Mouse (Mus musculus) lung, embryonic 15.5 days (tissue): ENCODE data around the gene Gm20509. TPM values are rescaled to one million over a fixed set of nuclear protein-coding genes. Genes with fewer than 3 reads are reported as not detected.
"Not testable (repeated sequence)": the region's sequence is repeated elsewhere in the genome, so short reads cannot be mapped to it uniquely, and the experiment has no call there.

Experiments used
- ATAC-seq: fragments of 200-750 bp; cut with Nextera tagmentation; 2 replicates; pipeline ENCODE4 v1.8.0; 2017; ENCODE audit warnings: moderate number of reproducible peaks, borderline replicate concordance; ENCODE audit not compliant: low FRiP score, low TSS enrichment; ENCODE audit errors: extremely low read depth
- H3K27ac ChIP-seq: fragments of 300-500 bp; sonication (generic); 2 replicates; pipeline ENCODE4 v1.5.1; 2015; ENCODE audit warnings: moderate library complexity, mild to moderate bottlenecking, inconsistent platforms
- H3K27me3 ChIP-seq: fragments of 300-500 bp; sonication (generic); 2 replicates; pipeline ENCODE4 v1.6.1; 2015; ENCODE audit warnings: inconsistent platforms
- H3K36me3 ChIP-seq: fragments of 300-500 bp; sonication (generic); 2 replicates; pipeline ENCODE4 v1.6.1; 2015; ENCODE audit warnings: inconsistent platforms
- H3K4me1 ChIP-seq: fragments of 300-500 bp; sonication (generic); 2 replicates; pipeline ENCODE4 v1.6.1; 2015; ENCODE audit warnings: inconsistent platforms
- H3K4me2 ChIP-seq: fragments of 300-500 bp; sonication (generic); 2 replicates; pipeline ENCODE4 v1.6.1; 2015; ENCODE audit warnings: inconsistent platforms, mild to moderate bottlenecking, moderate library complexity
- H3K4me3 ChIP-seq: fragments of 300-500 bp; sonication (generic); 2 replicates; pipeline ENCODE4 v1.5.1; 2015; ENCODE audit warnings: mild to moderate bottlenecking, inconsistent platforms
- H3K9ac ChIP-seq: fragments of 300-500 bp; sonication (generic); 2 replicates; pipeline ENCODE4 v1.6.1; 2015; ENCODE audit warnings: inconsistent platforms
- H3K9me3 ChIP-seq: fragments of 300-500 bp; sonication (generic); 2 replicates; pipeline ENCODE4 v1.6.1; 2016; ENCODE audit warnings: inconsistent platforms
- WGBS: fragments of 180-500 bp; shearing (Covaris S2); methylation state at CpG from one replicate; pipeline ENCODE4 v1.1.7; 2015; 5-methylcytosine and 5-hydroxymethylcytosine counted together
- polyA plus RNA-seq: library from polyadenylated mRNA; unstranded; fragments of >200 nt; fragmentation: Nextera tagmentation; extraction: Ambion mirVana; gene quantifications from 2 replicates; pipeline ENCODE4 v1.2.1, GENCODE M21; 2015

Gm20509 gene
- not detected in 2 replicates for polyA plus RNA-seq

- H3K9ac ChIP-seq = peak within 1 kb of the TSS; percentile 48
- peak within 1 kb of the TSS; percentile 93 for H3K4me2 ChIP-seq
- H3K27me3 ChIP-seq = peaks cover 19% of the 10 kb centered on the region
- H3K36me3 ChIP-seq = no peaks in the 10 kb centered on the region
- peak within 1 kb of the TSS; percentile 47 for H3K4me3 ChIP-seq
- no peak for ATAC-seq
- H3K4me1 ChIP-seq = peaks cover 8% of the 10 kb centered on the region
- 84% methylated on average over 4 of the region's 4 CpGs for WGBS
- no peaks in the 10 kb centered on the region for H3K9me3 ChIP-seq
- H3K27ac ChIP-seq = no peak within 1 kb of the TSS
These were observed at the start of gene Gm20509 for GRCm38 (mm10) chr9:73102181-73102580. TSS of gene Gm20509 (plus strand) at chr9:73102470.

DNA sequence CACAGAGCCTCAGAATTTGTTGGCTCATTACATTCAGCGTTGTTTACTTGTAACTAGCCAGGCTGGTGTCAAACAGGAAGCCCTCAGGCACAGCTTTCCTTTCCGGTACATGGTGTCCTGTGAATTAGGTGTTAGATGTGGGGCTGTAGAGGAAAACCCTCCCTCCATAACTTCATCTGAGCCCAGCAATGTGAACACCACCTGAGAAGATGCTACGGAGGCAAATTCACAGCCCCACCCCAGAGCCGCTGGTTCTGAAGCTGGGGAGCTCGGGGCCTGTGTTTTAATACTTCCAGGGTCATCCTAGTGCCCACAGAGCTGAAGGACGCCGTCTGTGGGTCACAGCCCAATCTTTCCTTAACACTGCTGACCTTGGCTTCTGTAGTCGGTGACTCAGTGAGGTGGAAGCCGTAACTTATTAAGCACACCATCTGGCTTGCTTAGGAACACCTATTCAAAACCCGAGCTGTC lies 46.8 kb upstream of the Gm20509 start:
- H3K36me3 ChIP-seq = no peaks in the 10 kb centered on the region
- H3K27me3 ChIP-seq = no peaks in the 10 kb centered on the region
- H3K4me1 ChIP-seq = peaks cover 6% of the 10 kb centered on the region; the same call in 1 of the 2 replicates
- no peaks in the 10 kb centered on the region for H3K9me3 ChIP-seq
- ATAC-seq = no peak
- no peak overlapping the region for H3K4me2 ChIP-seq
- H3K4me3 ChIP-seq = no peak overlapping the region
- 44% methylated on average over 10 of the region's 10 CpGs for WGBS
- H3K27ac ChIP-seq = no peak overlapping the region
- no peak overlapping the region for H3K9ac ChIP-seq

- Histone ChIP-seq H3K9me3 (no peaks in the 10 kb centered on the region), H3K4me2 (no peak overlapping the region), H3K4me3 (no peak overlapping the region), H3K36me3 (no peaks in the 10 kb centered on the region), H3K9ac (no peak overlapping the region), H3K27me3 (no peaks in the 10 kb centered on the region), H3K4me1 (peaks cover 5% of the 10 kb centered on the region; the same call in 1 of the 2 replicates), H3K27ac (no peak overlapping the region)
- ATAC-seq = no peak
- 84% methylated on average over 4 of the region's 4 CpGs for WGBS
These were observed 43.0 kb upstream of the Gm20509 start for GRCm38 (mm10) chr9:73059224-73059623.

DNA sequence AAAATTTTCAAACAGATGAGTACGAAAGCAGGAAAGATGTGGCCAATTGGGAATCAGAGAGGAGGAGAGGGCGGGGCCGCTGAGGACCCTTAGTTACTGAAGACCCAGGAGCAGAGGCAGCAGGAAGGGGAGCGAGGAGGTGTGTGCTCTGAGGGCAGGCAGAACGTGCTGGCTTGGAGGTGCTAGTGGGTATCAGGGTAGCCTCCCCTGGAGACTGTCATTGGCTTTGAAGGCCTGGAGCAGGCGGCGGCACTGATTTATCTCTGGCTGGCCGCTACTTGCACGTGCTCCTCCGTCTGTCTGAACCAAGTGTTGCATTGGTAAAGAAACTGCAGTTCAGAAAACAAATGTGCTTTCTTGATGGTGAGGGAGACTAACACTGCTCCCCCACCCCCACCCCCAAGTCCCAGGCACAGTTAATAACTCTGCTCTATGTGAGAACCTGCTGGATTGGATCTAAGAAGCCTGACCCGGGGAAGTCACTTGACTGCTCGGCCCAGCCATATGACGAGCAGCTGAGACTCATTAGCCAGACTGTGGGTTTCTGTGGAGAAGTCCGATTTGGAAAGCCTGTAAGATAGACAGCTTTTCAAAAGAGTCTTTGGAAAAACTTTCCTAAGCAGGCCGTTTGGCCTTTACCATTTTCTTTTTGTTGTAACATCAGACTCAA lies 38.5 kb upstream of the Gm20509 start:
- H3K27me3 ChIP-seq = no peaks in the 10 kb centered on the region
- WGBS = 22% methylated on average over 15 of the region's 15 CpGs
- no peaks in the 10 kb centered on the region for H3K36me3 ChIP-seq
- H3K4me3 ChIP-seq = no peak overlapping the region
- H3K4me1 ChIP-seq = peaks cover 15% of the 10 kb centered on the region
- peak overlapping the region; percentile 31; the same call in 1 of the 2 replicates for H3K4me2 ChIP-seq
- no peak overlapping the region for H3K9ac ChIP-seq
- no peaks in the 10 kb centered on the region for H3K9me3 ChIP-seq
- H3K27ac ChIP-seq = no peak overlapping the region
- ATAC-seq = no peak

GRCm38 (mm10) chr9:73067086-73067485 lies 35.2 kb upstream of the Gm20509 start:
- Histone ChIP-seq H3K27ac (no peak overlapping the region), H3K4me3 (0 out of 2 replicates have a peak overlapping the region, but pooled peaks have one; percentile 12), H3K36me3 (no peaks in the 10 kb centered on the region), H3K27me3 (no peaks in the 10 kb centered on the region), H3K4me1 (peaks cover 19% of the 10 kb centered on the region), H3K9me3 (no peaks in the 10 kb centered on the region), H3K9ac (no peak overlapping the region), H3K4me2 (peak overlapping the region; percentile 35)
- 27% methylated on average over 9 of the region's 10 CpGs for WGBS
- peak; percentile 48; the same call in 1 of the 2 replicates for ATAC-seq

GRCm38 (mm10) chr9:73068230-73068679 lies 34.0 kb upstream of the Gm20509 start:
- Histone ChIP-seq H3K9me3 (no peaks in the 10 kb centered on the region), H3K27me3 (no peaks in the 10 kb centered on the region), H3K27ac (peak overlapping the region; percentile 62; the same call in 1 of the 2 replicates), H3K4me2 (peak overlapping the region; percentile 21), H3K9ac (no peak overlapping the region), H3K36me3 (no peaks in the 10 kb centered on the region), H3K4me3 (no peak overlapping the region), H3K4me1 (peaks cover 19% of the 10 kb centered on the region)
- 16% methylated on average over 6 of the region's 6 CpGs for WGBS
- ATAC-seq = peak; percentile 77

GRCm38 (mm10) chr9:73068688-73069087 lies 33.6 kb upstream of the Gm20509 start:
- no peak overlapping the region for H3K9ac ChIP-seq
- peak overlapping the region; percentile 62 for H3K27ac ChIP-seq
- ATAC-seq = no peak
- H3K4me1 ChIP-seq = peaks cover 15% of the 10 kb centered on the region
- peak overlapping the region; percentile 14; the same call in 1 of the 2 replicates for H3K4me2 ChIP-seq
- no peaks in the 10 kb centered on the region for H3K36me3 ChIP-seq
- H3K9me3 ChIP-seq = no peaks in the 10 kb centered on the region
- 74% methylated on average over 6 of the region's 6 CpGs for WGBS
- H3K27me3 ChIP-seq = no peaks in the 10 kb centered on the region
- no peak overlapping the region for H3K4me3 ChIP-seq

DNA sequence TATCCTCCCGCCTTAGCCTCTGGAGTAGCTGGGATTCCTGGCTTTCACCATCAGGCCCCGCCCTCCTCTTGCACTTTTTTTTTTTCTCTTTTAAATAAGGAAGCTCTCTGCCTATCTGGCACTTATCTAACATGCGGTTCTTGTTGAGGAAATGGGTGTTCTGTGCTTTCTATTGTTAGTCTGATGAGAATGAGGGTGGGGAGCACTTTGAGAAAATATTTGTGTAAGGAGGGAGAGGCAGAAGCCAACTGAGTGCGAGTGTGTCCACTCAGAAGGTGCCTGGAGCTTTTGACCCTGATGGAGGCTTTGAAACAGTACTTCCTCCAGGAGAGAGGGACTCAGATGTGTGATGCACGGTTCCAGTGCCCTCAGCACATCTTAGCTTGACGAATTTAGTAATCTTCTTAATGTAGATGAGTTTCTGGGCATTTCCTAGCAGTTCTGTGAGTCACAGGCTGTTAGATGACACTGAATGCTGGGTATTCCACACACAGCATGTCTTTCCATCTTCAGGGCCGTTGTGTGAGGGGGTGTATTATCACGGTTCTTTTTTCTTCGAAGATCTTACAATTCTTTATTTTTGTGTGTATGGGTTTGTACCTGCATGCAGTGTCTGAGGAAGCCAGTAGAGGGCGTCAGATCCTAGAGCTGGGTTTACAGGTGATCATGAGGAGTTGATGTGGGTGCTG lies 31.2 kb upstream of the Gm20509 start:
- no peak for ATAC-seq
- H3K27ac ChIP-seq = peak overlapping the region; percentile 20; the same call in 1 of the 2 replicates

DNA sequence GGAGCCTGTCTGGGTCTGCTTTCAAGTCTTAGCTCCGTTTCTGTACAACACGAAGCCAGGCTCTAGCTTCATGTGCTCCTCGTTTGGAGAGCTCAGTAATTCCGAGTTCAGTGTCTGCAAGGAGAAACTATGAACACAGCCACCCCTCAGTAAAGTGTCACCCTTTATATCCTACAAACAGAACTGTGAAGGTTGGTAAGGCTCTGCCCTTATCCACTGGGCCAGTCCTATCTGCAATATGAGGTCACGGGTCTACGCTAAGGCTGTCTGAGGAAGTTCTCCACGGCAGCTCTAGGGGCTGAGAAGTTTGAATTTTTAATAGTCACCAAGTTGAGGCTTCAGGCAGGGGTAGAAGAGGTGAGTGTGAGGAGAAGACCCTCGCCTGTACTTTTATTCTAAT lies 29.8 kb upstream of the Gm20509 start:
- no peak overlapping the region for H3K4me2 ChIP-seq
- no peaks in the 10 kb centered on the region for H3K9me3 ChIP-seq
- no peaks in the 10 kb centered on the region for H3K27me3 ChIP-seq
- no peak overlapping the region for H3K27ac ChIP-seq
- peaks cover 11% of the 10 kb centered on the region for H3K4me1 ChIP-seq
- H3K9ac ChIP-seq = no peak overlapping the region
- no peak overlapping the region for H3K4me3 ChIP-seq
- WGBS = 73% methylated on average over 8 of the region's 8 CpGs
- no peak for ATAC-seq
- H3K36me3 ChIP-seq = no peaks in the 10 kb centered on the region

More for the DNA sequence above, 31.2 kb upstream of the Gm20509 start:
- Histone ChIP-seq H3K36me3 (no peaks in the 10 kb centered on the region), H3K27me3 (no peaks in the 10 kb centered on the region), H3K9ac (no peak overlapping the region), H3K9me3 (no peaks in the 10 kb centered on the region), H3K4me2 (no peak overlapping the region; the same call in 1 of the 2 replicates), H3K4me3 (no peak overlapping the region), H3K4me1 (peaks cover 14% of the 10 kb centered on the region)
- 54% methylated on average over 10 of the region's 10 CpGs for WGBS

DNA sequence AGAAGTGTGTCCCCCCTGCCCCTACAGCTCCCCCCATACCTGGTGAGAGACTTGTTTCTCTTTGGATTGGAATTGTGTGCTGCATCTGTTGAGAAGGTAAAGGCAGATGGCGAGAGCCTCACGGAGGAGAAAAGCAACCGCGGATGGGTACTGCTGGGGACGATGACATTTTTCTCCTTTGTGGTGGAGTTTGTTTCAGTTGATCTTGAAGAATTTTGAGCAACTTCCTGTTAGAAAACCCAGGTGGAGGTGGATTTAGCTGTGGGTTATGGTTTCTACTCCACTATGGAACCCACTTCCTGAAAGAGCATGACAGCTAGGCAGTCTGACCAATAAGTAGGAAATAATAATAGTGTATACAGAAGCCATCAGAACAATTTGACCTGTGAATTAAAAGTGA lies 29.1 kb upstream of the Gm20509 start:
- H3K9ac ChIP-seq = no peak overlapping the region
- H3K4me1 ChIP-seq = peaks cover 5% of the 10 kb centered on the region; the same call in 1 of the 2 replicates
- no peak overlapping the region for H3K4me3 ChIP-seq
- no peaks in the 10 kb centered on the region for H3K36me3 ChIP-seq
- H3K27me3 ChIP-seq = no peaks in the 10 kb centered on the region
- no peak overlapping the region for H3K4me2 ChIP-seq
- 90% methylated on average over 5 of the region's 5 CpGs for WGBS
- no peaks in the 10 kb centered on the region for H3K9me3 ChIP-seq
- no peak overlapping the region for H3K27ac ChIP-seq
- ATAC-seq = no peak

GRCm38 (mm10) chr9:73079349-73079748 lies 22.9 kb upstream of the Gm20509 start:
- not testable (repeated sequence) for H3K4me2 ChIP-seq, H3K9me3 ChIP-seq, H3K27ac ChIP-seq, H3K9ac ChIP-seq, H3K4me1 ChIP-seq, H3K4me3 ChIP-seq, H3K36me3 ChIP-seq, ATAC-seq, H3K27me3 ChIP-seq
- WGBS = 82% methylated on average over 11 of the region's 12 CpGs

GRCm38 (mm10) chr9:73079801-73080325 lies 22.4 kb upstream of the Gm20509 start:
- WGBS = 46% methylated on average over 7 of the region's 7 CpGs
- no peak for ATAC-seq
- no peak overlapping the region for H3K27ac ChIP-seq

More at GRCm38 (mm10) chr9:73079801-73080325, 22.4 kb upstream of the Gm20509 start:
- H3K4me1 ChIP-seq = no peaks in the 10 kb centered on the region
- H3K36me3 ChIP-seq = no peaks in the 10 kb centered on the region
- H3K4me2 ChIP-seq = no peak overlapping the region
- H3K9me3 ChIP-seq = no peaks in the 10 kb centered on the region
- H3K9ac ChIP-seq = no peak overlapping the region
- no peak overlapping the region for H3K4me3 ChIP-seq
- H3K27me3 ChIP-seq = no peaks in the 10 kb centered on the region
